Mouse (Mus musculus) myocyte (in vitro differentiated cells): Measurements from ENCODE around the gene 4930435E12Rik. TPM values are rescaled to one million over a fixed set of nuclear protein-coding genes. Genes with fewer than 3 reads are reported as not detected.

Source experiments
- H3K27me3 ChIP-seq: one replicate; pipeline ENCODE4 v1.6.1; 2011; ENCODE audit not compliant: control insufficient read depth, insufficient read depth, insufficient read length
- H3K36me3 ChIP-seq: one replicate; pipeline ENCODE4 v1.6.1; 2011; ENCODE audit not compliant: control insufficient read depth, insufficient read depth
- H3K4me2 ChIP-seq: one replicate; pipeline ENCODE4 v1.6.1; 2011; ENCODE audit warnings: low read depth, control low read depth
- H3K4me3 ChIP-seq: one replicate; pipeline ENCODE4 v1.5.1; 2011; ENCODE audit warnings: mild to moderate bottlenecking, control low read depth, moderate library complexity
- H3K79me2 ChIP-seq: one replicate; pipeline ENCODE4 v1.6.1; 2011; ENCODE audit not compliant: control insufficient read depth, insufficient read depth
- H3ac ChIP-seq: one replicate; pipeline ENCODE4 v1.6.1; 2011; ENCODE audit not compliant: control insufficient read depth, insufficient read length
- CEBPB ChIP-seq: IDR thresholded peaks from 2 replicates; pipeline ENCODE4 v1.6.1; 2011; ENCODE audit warnings: mild to moderate bottlenecking, moderate library complexity; ENCODE audit not compliant: poor library complexity, insufficient read depth, severe bottlenecking
- E2F4 ChIP-seq: IDR thresholded peaks from one replicate; pipeline ENCODE4 v1.6.1; 2011; ENCODE audit warnings: mild to moderate bottlenecking, control low read depth, moderate library complexity; ENCODE audit not compliant: insufficient read depth
- MAX ChIP-seq: IDR thresholded peaks from one replicate; pipeline ENCODE4 v1.6.1; 2011; ENCODE audit warnings: low read depth, mild to moderate bottlenecking, control low read depth
- MYOD1 ChIP-seq, 3 experiments: IDR thresholded peaks; one replicate each; pipeline ENCODE4 v1.6.1; 2011; ENCODE audit warnings: control low read depth in 2 of 3, low read depth in 2 of 3, mild to moderate bottlenecking in 2 of 3, moderate library complexity in 1 of 3; ENCODE audit not compliant: insufficient read length in 2 of 3, control insufficient read depth in 1 of 3
- MYOG ChIP-seq, 3 experiments: IDR thresholded peaks; one replicate each; pipeline ENCODE4 v1.6.1; 2011; ENCODE audit warnings: control low read depth in 2 of 3, low read depth in 2 of 3, mild to moderate bottlenecking in 2 of 3; ENCODE audit not compliant: insufficient read length in 2 of 3, control insufficient read depth in 1 of 3, insufficient read depth in 1 of 3
- POLR2A ChIP-seq: IDR thresholded peaks from one replicate; pipeline ENCODE4 v1.6.1; 2011; ENCODE audit warnings: low read depth, mild to moderate bottlenecking, control low read depth, moderate library complexity; ENCODE audit not compliant: insufficient read length
- POLR2AphosphoS2 ChIP-seq: IDR thresholded peaks from one replicate; pipeline ENCODE4 v1.6.1; 2011; ENCODE audit warnings: low read depth, control low read depth; ENCODE audit not compliant: insufficient read length
- REST ChIP-seq: IDR thresholded peaks from one replicate; pipeline ENCODE4 v1.6.1; 2011; ENCODE audit warnings: mild to moderate bottlenecking, control low read depth, moderate library complexity; ENCODE audit not compliant: insufficient read depth, insufficient read length
- SRF ChIP-seq: IDR thresholded peaks from one replicate; pipeline ENCODE4 v1.6.1; 2011; ENCODE audit warnings: low read depth; ENCODE audit not compliant: control insufficient read depth, insufficient read length
- TCF12 ChIP-seq: IDR thresholded peaks from one replicate; pipeline ENCODE4 v1.6.1; 2011; ENCODE audit warnings: mild to moderate bottlenecking, control low read depth; ENCODE audit not compliant: poor library complexity, insufficient read depth, severe bottlenecking
- TCF3 ChIP-seq: IDR thresholded peaks from one replicate; pipeline ENCODE4 v1.6.1; 2011; ENCODE audit warnings: low read depth, control low read depth; ENCODE audit not compliant: insufficient read length
- USF1 ChIP-seq: IDR thresholded peaks from one replicate; pipeline ENCODE4 v1.6.1; 2011; ENCODE audit warnings: low read depth, mild to moderate bottlenecking, control low read depth, moderate library complexity
- polyA plus RNA-seq: library from polyadenylated mRNA; unstranded; fragments of >200 nt; fragmentation: generic; extraction: Trizol; gene quantifications from one replicate; pipeline ENCODE4 v1.2.1, GENCODE M21; 2012; ENCODE audit warnings: missing spikeins

4930435E12Rik gene
- polyA plus RNA-seq, 1 experiment: not detected

DNA sequence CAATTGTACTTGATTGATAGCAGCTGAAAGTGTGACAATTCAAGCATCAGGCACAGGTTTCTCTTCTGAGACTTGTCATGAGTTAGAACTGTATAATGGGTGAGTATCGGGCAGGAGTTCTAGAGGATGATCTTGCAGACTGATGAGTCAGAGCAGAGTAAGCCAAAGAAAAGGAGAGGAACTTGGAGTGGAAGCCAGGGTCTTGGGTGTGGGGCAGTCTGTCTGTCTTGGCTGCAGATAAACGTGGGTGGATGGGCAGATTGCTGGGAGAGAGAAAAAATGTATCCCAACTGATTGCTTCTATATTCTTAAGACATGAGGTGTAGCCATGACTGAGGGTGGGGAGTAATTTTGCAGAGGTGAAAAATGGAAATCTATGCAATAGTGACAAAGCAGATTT is 46.6 kb downstream of the 4930435E12Rik start:
- Histone ChIP-seq H3K27me3 (no peaks in the 10 kb centered on the region), H3ac (no peak overlapping the region), H3K36me3 (no peaks in the 10 kb centered on the region), H3K79me2 (no peaks in the 10 kb centered on the region), H3K4me2 (no peak overlapping the region), H3K4me3 (no peak overlapping the region)
- TF ChIP-seq POLR2A (no peak), MAX (no peak)

GRCm38 (mm10) chr16:38780960-38781572 is 47.5 kb downstream of the 4930435E12Rik start:
- Histone ChIP-seq H3K4me3 (no peak overlapping the region), H3ac (no peak overlapping the region), H3K4me2 (no peak overlapping the region), H3K27me3 (no peaks in the 10 kb centered on the region), H3K36me3 (no peaks in the 10 kb centered on the region), H3K79me2 (no peaks in the 10 kb centered on the region)
- no peak for TF ChIP-seq MAX

- TF ChIP-seq POLR2AphosphoS2: no peak
- TF ChIP-seq TCF3: no peak
- no peak for TF ChIP-seq E2F4
- TF ChIP-seq MYOD1 (IDR thresholded peaks at IDR 0.05; ENCODE audit: control insufficient read depth in 1 of 3, insufficient read length in 2 of 3, low read depth in 2 of 3): no peak
- no peak for TF ChIP-seq MYOG (IDR thresholded peaks at IDR 0.05; ENCODE audit: control insufficient read depth in 1 of 3, insufficient read depth in 1 of 3, insufficient read length in 2 of 3, low read depth in 2 of 3)
- TF ChIP-seq USF1: no peak
- no peak for TF ChIP-seq SRF
- no peak for TF ChIP-seq TCF12
- no peak for TF ChIP-seq CEBPB
- TF ChIP-seq REST: no peak
- no peak for TF ChIP-seq POLR2A
- no peak for TF ChIP-seq MAX
- Histone ChIP-seq H3K79me2 (no peaks in the 10 kb centered on the region), H3K4me2 (no peak overlapping the region), H3K27me3 (no peaks in the 10 kb centered on the region), H3K4me3 (no peak overlapping the region), H3ac (no peak overlapping the region), H3K36me3 (no peaks in the 10 kb centered on the region)
Observed at GRCm38 (mm10) chr16:38776342-38776741, 52.2 kb downstream of the 4930435E12Rik start.

- Histone ChIP-seq H3K36me3 (no peaks in the 10 kb centered on the region), H3K27me3 (no peaks in the 10 kb centered on the region), H3K4me2 (no peak overlapping the region), H3K4me3 (no peak overlapping the region), H3ac (no peak overlapping the region), H3K79me2 (no peaks in the 10 kb centered on the region)
- no peak for TF ChIP-seq E2F4
- no peak for TF ChIP-seq MYOG (IDR thresholded peaks at IDR 0.05; ENCODE audit: control insufficient read depth in 1 of 3, insufficient read depth in 1 of 3, insufficient read length in 2 of 3, low read depth in 2 of 3)
- no peak for TF ChIP-seq USF1
- no peak for TF ChIP-seq CEBPB
- TF ChIP-seq MAX: no peak
- TF ChIP-seq MYOD1 (IDR thresholded peaks at IDR 0.05; ENCODE audit: control insufficient read depth in 1 of 3, insufficient read length in 2 of 3, low read depth in 2 of 3): no peak
- TF ChIP-seq TCF12: no peak
- no peak for TF ChIP-seq POLR2AphosphoS2
- TF ChIP-seq POLR2A: no peak
- TF ChIP-seq TCF3: no peak
- no peak for TF ChIP-seq SRF
- TF ChIP-seq REST: no peak
Observed at GRCm38 (mm10) chr16:38774964-38775746, 53.4 kb downstream of the 4930435E12Rik start.

DNA sequence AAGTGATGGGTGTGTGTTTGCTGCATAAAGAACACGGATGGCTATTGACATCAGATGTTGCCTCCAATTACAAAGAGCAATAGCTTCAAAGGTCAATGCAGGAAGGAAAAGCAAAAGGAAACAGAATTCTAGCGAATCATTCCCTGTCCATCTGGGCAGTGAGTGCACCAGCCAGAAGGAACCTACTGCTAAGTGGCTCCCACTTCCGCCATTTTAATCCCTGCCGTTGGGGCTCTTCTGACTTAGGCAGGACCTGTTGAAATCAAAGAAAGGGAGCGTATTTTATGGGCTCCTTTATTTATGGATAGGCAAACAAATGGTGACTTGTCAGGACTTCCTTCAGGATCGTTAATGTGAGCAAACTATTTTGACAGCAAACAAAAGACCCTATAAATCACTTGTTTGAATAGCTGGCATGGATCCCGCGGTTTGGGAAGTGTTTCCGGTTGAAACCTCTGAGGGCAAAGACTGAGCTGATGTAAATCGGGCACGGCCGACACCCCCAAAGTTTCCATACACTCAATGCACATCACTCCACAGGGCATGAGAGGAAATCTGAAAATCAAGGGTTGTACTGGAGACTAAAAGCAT is 55.5 kb downstream of the 4930435E12Rik start:
- Histone ChIP-seq H3K27me3 (no peaks in the 10 kb centered on the region), H3ac (no peak overlapping the region), H3K79me2 (no peaks in the 10 kb centered on the region), H3K4me3 (no peak overlapping the region), H3K36me3 (no peaks in the 10 kb centered on the region), H3K4me2 (no peak overlapping the region)
- TF ChIP-seq TCF3: no peak

GRCm38 (mm10) chr16:38771145-38771544 is 57.4 kb downstream of the 4930435E12Rik start:
- H3ac ChIP-seq: no peak overlapping the region
- no peaks in the 10 kb centered on the region for H3K79me2 ChIP-seq
- TF ChIP-seq POLR2A (no peak), USF1 (no peak), TCF12 (peak; percentile 44), POLR2AphosphoS2 (no peak), MYOD1 (IDR thresholded peaks at IDR 0.05; ENCODE audit: control insufficient read depth in 1 of 3, insufficient read length in 2 of 3, low read depth in 2 of 3) (peak in 2 of 3 experiments; percentile 49 to 58), TCF3 (peak; percentile 22), MYOG (IDR thresholded peaks at IDR 0.05; ENCODE audit: control insufficient read depth in 1 of 3, insufficient read depth in 1 of 3, insufficient read length in 2 of 3, low read depth in 2 of 3) (peak in 2 of 3 experiments; percentile 39 to 62)
- H3K36me3 ChIP-seq: no peaks in the 10 kb centered on the region
- H3K27me3 ChIP-seq: no peaks in the 10 kb centered on the region
- H3K4me2 ChIP-seq: no peak overlapping the region
- no peak overlapping the region for H3K4me3 ChIP-seq
